Mouse (Mus musculus) mouse trophoblast stem cell (cell line): ENCODE data around the gene Olfr709-ps1.
"Not testable (repeated sequence)": the region's sequence is repeated elsewhere in the genome, so short reads cannot be mapped to it uniquely, and the experiment has no call there.

ENCODE experiments used
- in situ Hi-C, 2 experiments: fragments of 300-500 bp; cut with MseI, MboI; formaldehyde crosslinking; loops; 2 replicates in 1 of 2; 3 replicates in 1 of 2; pipeline ENCODE4 v1.15.1; 2025

Olfr709-ps1 gene

DNA sequence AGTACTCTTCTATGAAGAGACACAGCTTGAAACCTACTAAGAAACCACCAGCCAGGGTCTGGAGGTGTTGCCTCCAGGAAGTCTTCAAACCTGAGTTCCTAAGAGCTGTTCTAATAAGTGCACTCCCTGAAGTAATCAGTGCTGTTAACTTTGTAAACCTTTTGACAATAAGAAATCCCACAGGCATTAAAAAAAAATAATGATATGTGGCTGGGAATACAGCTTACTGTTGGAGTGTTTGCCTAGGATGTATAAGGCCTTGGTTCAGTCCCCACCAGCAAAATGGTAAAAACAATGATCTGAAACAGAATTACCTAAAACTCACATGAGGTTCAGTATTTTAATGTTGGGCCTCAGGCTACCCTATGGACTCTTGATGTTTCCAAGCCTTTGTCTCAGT is at the start of gene Olfr709-ps1:
TSS of gene Olfr709-ps1 (minus strand) at position 101 of the 400 bp plus-strand sequence.
- in situ Hi-C loops = no loop called here

DNA sequence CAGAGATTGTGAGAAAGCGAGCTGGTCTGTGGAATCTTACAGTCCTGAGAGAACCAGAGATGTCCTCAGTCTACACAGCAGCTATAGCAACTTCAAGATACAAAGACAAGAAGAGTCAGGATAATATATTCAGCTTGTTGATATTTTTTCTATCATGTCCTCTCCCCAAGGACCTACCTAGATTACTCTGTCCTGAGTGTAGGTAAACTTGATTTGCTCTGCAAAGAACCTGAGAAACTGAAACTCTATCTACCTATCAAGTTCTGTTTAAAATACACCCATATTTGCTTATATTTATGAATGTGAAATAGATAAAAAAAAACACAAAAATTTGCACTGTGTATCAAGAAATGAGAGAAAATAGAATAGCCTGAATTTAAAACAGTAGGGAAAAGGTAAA is 43.3 kb upstream of the Olfr709-ps1 start, which contains the start of gene Olfr711:
TSS of gene Olfr711 (minus strand) at position 101 of the 400 bp plus-strand sequence.
- in situ Hi-C loops = no loop called here

DNA sequence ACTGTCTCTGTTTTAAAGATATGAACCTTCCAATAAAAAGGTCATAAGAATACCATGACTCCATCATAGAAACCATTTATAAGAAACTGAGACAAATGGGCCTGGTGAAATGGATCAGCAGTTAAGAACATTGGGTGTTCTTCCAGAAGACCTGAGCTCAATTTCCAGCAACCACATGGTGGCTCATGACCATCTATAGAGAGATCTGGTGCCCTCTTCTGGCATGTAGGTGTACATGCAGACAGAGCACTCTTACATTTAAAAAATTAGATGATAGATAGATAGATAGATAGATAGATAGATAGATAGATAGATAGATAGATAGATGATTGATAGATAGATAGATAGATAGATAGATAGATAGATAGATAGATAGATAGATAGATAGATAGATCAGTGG is 35.5 kb upstream of the Olfr709-ps1 start:
- in situ Hi-C loops = not testable (repeated sequence)

DNA sequence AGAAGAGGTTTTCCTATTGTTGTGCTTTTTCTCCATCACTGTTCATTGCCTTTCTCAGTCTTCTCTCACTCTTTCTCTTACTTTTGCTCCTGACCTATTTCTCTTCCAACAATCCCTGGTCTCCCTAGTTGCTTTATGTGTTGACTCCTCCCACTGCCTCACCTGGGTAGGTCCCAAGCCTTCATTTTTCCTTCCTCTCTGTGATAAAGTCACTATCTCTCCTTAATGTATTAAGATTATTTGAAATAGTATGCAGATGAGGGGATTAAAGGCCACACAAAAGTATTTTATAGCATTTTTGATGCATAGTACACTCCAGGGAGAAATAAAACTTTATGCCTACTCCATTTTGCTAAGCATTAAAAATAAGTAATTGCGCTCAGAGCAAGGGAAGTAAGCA is 31.8 kb upstream of the Olfr709-ps1 start, which contains the start of gene Olfr6:
TSS of gene Olfr6 (minus strand) at position 101 of the 400 bp plus-strand sequence.
- in situ Hi-C loops = no loop called here

DNA sequence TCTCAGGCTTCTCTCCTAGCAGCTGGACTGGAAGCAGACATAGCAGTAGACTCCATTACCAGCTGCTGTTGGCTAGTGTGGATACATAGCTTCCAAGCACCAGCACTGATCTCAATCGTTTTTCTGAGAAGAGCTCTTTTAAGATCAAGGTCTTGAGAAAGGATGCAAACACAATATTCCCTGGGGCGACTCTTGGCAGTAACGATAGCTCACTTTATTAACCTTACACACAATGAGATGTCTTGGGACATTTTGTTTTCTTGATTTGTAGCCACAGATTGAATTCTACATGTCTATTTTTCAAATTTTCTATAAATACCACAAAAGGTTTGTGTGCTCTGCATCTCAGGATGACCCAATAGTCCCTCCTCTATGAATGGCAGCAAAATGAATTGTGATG is 16.2 kb upstream of the Olfr709-ps1 start, which contains the start of gene Olfr710:
TSS of gene Olfr710 (minus strand) at position 101 of the 400 bp plus-strand sequence.
- in situ Hi-C loops = no loop called here

DNA sequence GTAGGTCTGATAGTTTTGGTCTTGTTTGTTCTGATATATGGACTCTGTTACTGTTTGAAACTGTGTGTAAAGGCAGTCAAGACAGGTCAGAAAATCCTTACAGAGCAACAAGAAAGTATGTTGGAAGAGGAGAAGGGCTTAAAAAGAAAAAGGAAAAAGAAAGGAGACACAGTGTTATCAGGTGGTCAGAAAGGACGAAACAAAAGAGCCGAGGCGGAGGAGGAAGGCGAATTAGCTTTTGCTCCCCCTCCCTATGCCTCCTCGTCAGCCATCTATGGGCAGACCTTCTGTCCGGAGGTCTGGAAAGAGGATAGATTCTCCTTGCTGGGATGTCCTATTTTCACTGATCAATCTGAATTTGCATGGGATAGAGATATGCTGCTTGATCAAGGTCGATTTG is 11.1 kb downstream of the Olfr709-ps1 start:
- in situ Hi-C loops = not testable (repeated sequence)

DNA sequence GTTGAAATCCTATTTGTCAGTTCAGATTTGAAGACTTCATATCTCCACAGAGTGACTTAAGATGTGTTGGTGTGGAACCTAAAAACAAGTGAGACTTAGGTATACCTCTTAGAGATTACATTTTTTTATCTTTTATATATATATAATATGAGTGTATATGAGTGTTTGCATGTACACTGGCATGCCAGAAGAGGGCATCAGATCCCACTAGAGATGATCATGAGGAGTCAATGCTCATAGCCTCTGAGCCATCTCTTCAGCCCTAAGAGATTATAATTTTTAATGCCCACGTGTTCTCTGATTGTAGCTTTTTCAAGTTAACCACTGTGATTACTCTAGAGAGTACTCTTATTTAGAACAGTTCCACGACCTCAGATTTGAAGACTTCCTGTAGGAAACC is 24.3 kb downstream of the Olfr709-ps1 start, which contains the start of gene Olfr1532-ps1:
TSS of gene Olfr1532-ps1 (plus strand) at position 326 of the 400 bp plus-strand sequence.
- in situ Hi-C loops = no loop called here

DNA sequence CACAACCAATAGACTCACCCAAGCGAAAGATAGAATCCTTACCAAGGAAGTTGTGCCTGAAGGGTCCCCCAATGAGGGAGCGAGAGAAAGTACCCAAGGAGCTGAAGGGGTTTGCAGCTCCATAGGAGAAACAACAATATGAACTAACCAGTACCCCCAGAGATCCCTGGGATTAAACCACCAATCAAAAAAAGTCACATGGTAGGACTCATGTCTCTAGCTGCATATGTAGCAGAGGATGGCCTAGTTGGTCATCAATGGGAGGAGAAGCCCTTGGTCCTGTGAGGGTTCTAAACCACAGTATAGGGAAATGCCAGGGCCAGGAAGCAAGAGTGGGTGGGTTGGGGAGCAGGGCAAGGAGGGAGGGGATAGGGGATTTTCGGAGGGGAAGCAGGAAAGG is 30.9 kb downstream of the Olfr709-ps1 start, which contains the start of gene Olfr707:
TSS of gene Olfr707 (minus strand) at position 101 of the 400 bp plus-strand sequence.
- in situ Hi-C loops = not testable (repeated sequence)

DNA sequence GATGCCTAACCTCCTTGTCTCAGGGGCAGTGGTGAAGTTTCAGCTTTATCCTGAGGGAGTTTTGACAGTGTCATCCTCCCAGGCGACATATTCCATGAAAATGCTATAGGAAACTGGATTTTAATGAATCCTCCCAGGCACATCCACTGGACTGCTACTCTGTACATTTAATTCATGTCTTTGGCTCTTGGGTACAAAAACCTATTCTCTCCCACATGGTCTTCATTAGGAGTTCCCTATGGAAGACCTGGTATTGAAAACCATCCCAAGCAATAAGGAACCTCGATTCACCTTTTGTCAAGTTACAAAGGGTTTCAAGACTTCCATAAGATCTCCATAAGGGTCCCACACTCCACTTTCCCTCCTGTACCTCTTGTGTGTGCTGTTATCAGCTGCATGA is 44.0 kb downstream of the Olfr709-ps1 start, which contains the start of gene Olfr706:
TSS of gene Olfr706 (minus strand) at position 101 of the 400 bp plus-strand sequence.
- in situ Hi-C loops = no loop called here

DNA sequence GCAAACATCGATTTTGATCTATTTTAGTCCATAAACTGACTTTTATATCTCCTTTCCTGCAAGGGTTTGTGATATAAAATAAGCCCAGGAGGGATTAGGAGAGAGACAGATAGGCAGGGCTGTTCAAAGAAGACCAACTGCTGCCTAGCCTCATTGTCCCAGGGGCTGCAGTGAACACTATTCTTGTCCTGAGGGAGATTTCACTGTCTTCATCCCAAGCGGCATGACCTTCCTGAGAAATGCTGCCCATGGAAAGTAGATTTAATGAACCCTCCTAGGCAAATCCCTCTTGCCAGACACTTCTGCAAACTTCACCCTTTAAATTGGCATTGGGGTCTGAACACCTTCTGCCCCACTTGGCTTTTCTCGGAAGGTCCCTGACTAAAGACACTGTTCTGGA is 55.2 kb downstream of the Olfr709-ps1 start, which contains the start of gene Olfr705:
TSS of gene Olfr705 (minus strand) at position 101 of the 400 bp plus-strand sequence.
- in situ Hi-C loops = no loop called here
